Mouse (Mus musculus) heart, embryonic 11.5 days (tissue): Measurements from ENCODE around the gene Zfp280d. TPM values are rescaled to one million over a fixed set of nuclear protein-coding genes. Genes with fewer than 3 reads are reported as not detected.

ENCODE experiments used
- ATAC-seq: fragments of 200-750 bp; cut with Nextera tagmentation; replicated peaks from 2 replicates; pipeline ENCODE4 v1.8.0; 2017; ENCODE audit warnings: moderate library complexity; ENCODE audit not compliant: insufficient number of reproducible peaks, low FRiP score, low TSS enrichment
- H3K27ac ChIP-seq: fragments of 300-500 bp; sonication (generic); 2 replicates; pipeline ENCODE4 v1.5.1; 2014; ENCODE audit warnings: mild to moderate bottlenecking, low read depth, low read length
- H3K27me3 ChIP-seq: fragments of 300-500 bp; sonication (generic); 2 replicates; pipeline ENCODE4 v1.6.1; 2014; ENCODE audit warnings: mild to moderate bottlenecking, low read length, mixed read lengths; ENCODE audit not compliant: control insufficient read depth, insufficient read depth
- H3K36me3 ChIP-seq: fragments of 300-500 bp; sonication (generic); 2 replicates; pipeline ENCODE4 v1.6.1; 2014; ENCODE audit warnings: mild to moderate bottlenecking, low read length, moderate library complexity, mixed read lengths; ENCODE audit not compliant: control insufficient read depth, insufficient read depth
- H3K4me1 ChIP-seq: fragments of 300-500 bp; sonication (generic); 2 replicates; pipeline ENCODE4 v1.6.1; 2014; ENCODE audit warnings: low read length; ENCODE audit not compliant: control insufficient read depth, insufficient read depth
- H3K4me2 ChIP-seq: fragments of 300-500 bp; sonication (generic); 2 replicates; pipeline ENCODE4 v1.6.1; 2014; ENCODE audit warnings: mild to moderate bottlenecking, moderate library complexity
- H3K4me3 ChIP-seq: fragments of 300-500 bp; sonication (generic); 2 replicates; pipeline ENCODE4 v1.5.1; 2014; ENCODE audit warnings: low read depth, low read length
- H3K9ac ChIP-seq: fragments of 300-500 bp; sonication (generic); 2 replicates; pipeline ENCODE4 v1.6.1; 2014; ENCODE audit warnings: mild to moderate bottlenecking, low read depth, low read length, moderate library complexity
- H3K9me3 ChIP-seq: fragments of 300-500 bp; sonication (generic); replicated peaks from 2 replicates; pipeline ENCODE4 v1.6.1; 2016; ENCODE audit warnings: low read length; ENCODE audit not compliant: control insufficient read depth
- WGBS: fragments of 180-500 bp; shearing (Covaris S2); extraction: QIAGEN DNeasy Blood & Tissue Kit; methylation state at CpG from one replicate; pipeline ENCODE4 v1.1.7; 2014; ENCODE audit not compliant: insufficient replicate concordance; 5-methylcytosine and 5-hydroxymethylcytosine counted together
- polyA plus RNA-seq: library from polyadenylated mRNA; unstranded; fragments of >200 nt; fragmentation: Nextera tagmentation; extraction: Ambion mirVana; gene quantifications from 2 replicates; pipeline ENCODE4 v1.2.1, GENCODE M21; 2014

Gene Zfp280d
- 29.8 and 31.1 TPM in 2 replicates for polyA plus RNA-seq

GRCm38 (mm10) chr9:72274677-72275076, at the start of gene Zfp280d:
Zfp280d (plus strand) TSS chr9:72274860.
- H3K4me2 ChIP-seq: peak within 1 kb of the TSS; percentile 73
- H3K36me3 ChIP-seq: no peaks in the 10 kb centered on the region
- no peaks in the 10 kb centered on the region for H3K27me3 ChIP-seq
- H3K4me1 ChIP-seq: peaks cover 6% of the 10 kb centered on the region; the same call in 1 of the 2 replicates
- ATAC-seq: peak; percentile 95
- 1% methylated on average over 46 of the region's 57 CpGs for WGBS
- H3K4me3 ChIP-seq: peak within 1 kb of the TSS; percentile 72
- H3K27ac ChIP-seq: peak within 1 kb of the TSS; percentile 98
- no peaks in the 10 kb centered on the region for H3K9me3 ChIP-seq
- H3K9ac ChIP-seq: peak within 1 kb of the TSS; percentile 99

GRCm38 (mm10) chr9:72226536-72226935, 48.1 kb upstream of the Zfp280d start:
- Histone ChIP-seq H3K4me1 (no peaks in the 10 kb centered on the region), H3K27ac (no peak overlapping the region), H3K4me2 (no peak overlapping the region), H3K4me3 (no peak overlapping the region), H3K27me3 (no peaks in the 10 kb centered on the region), H3K36me3 (no peaks in the 10 kb centered on the region), H3K9ac (no peak overlapping the region), H3K9me3 (0 out of 2 replicates have a peak, but pooled peaks cover 2% of the 10 kb centered on the region)
- 75% methylated on average over 6 of the region's 6 CpGs for WGBS
- no peak for ATAC-seq

GRCm38 (mm10) chr9:72252656-72253055, 22.0 kb upstream of the Zfp280d start:
- H3K27me3 ChIP-seq: no peaks in the 10 kb centered on the region
- 88% methylated on average over 1 of the region's 1 CpGs for WGBS
- no peak overlapping the region for H3K9ac ChIP-seq

DNA sequence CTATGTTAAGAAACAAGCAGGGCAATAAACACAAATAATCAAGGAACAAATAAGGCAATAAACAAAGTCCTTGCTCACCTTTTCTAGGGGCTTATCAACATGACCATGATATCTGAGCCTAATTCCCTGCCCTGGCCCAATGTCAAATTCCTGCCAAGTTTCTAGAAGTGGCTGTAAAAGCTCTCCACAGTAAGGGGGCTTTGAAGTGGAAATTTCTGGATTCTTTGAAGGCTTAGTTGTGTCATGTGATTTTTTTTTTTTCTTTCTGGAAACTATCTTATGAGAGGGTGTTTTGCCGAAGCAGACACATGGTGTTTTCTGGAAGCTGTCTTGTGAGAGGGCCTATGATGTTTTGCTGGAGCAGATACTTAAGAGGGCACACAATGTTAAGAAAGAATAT, 19.4 kb upstream of the Zfp280d start:
- no peak overlapping the region for H3K4me3 ChIP-seq

More at GRCm38 (mm10) chr9:72252656-72253055, 22.0 kb upstream of the Zfp280d start:
- no peaks in the 10 kb centered on the region for H3K4me1 ChIP-seq
- ATAC-seq: no peak
- no peak overlapping the region for H3K4me2 ChIP-seq
- no peaks in the 10 kb centered on the region for H3K36me3 ChIP-seq
- no peak overlapping the region for H3K27ac ChIP-seq
- H3K4me3 ChIP-seq: no peak overlapping the region
- H3K9me3 ChIP-seq: no peaks in the 10 kb centered on the region

GRCm38 (mm10) chr9:72256646-72257045, 18.0 kb upstream of the Zfp280d start:
- Histone ChIP-seq H3K27me3 (no peaks in the 10 kb centered on the region), H3K4me3 (no peak overlapping the region), H3K4me1 (no peaks in the 10 kb centered on the region), H3K4me2 (no peak overlapping the region), H3K9me3 (no peaks in the 10 kb centered on the region), H3K9ac (no peak overlapping the region), H3K36me3 (no peaks in the 10 kb centered on the region), H3K27ac (no peak overlapping the region)
- 75% methylated on average over 3 of the region's 3 CpGs for WGBS
- no peak for ATAC-seq

More for the DNA sequence above, 19.4 kb upstream of the Zfp280d start:
- H3K4me1 ChIP-seq: no peaks in the 10 kb centered on the region
- ATAC-seq: no peak
- no peak overlapping the region for H3K4me2 ChIP-seq
- no peak overlapping the region for H3K27ac ChIP-seq
- H3K9ac ChIP-seq: no peak overlapping the region
- no peaks in the 10 kb centered on the region for H3K27me3 ChIP-seq
- 65% methylated on average over 1 of the region's 1 CpGs for WGBS
- no peaks in the 10 kb centered on the region for H3K36me3 ChIP-seq
- no peaks in the 10 kb centered on the region for H3K9me3 ChIP-seq

GRCm38 (mm10) chr9:72260337-72260736, 14.3 kb upstream of the Zfp280d start:
- no peak for ATAC-seq
- H3K27ac ChIP-seq: no peak overlapping the region
- no peaks in the 10 kb centered on the region for H3K27me3 ChIP-seq
- H3K36me3 ChIP-seq: no peaks in the 10 kb centered on the region
- H3K9me3 ChIP-seq: no peaks in the 10 kb centered on the region
- no peak overlapping the region for H3K9ac ChIP-seq
- no peak overlapping the region for H3K4me2 ChIP-seq
- 35% methylated on average over 6 of the region's 7 CpGs for WGBS
- no peaks in the 10 kb centered on the region for H3K4me1 ChIP-seq
- no peak overlapping the region for H3K4me3 ChIP-seq

- Histone ChIP-seq H3K9me3 (no peaks in the 10 kb centered on the region; the same call in 1 of the 2 replicates), H3K27ac (no peak overlapping the region), H3K4me3 (no peak overlapping the region), H3K4me2 (no peak overlapping the region), H3K36me3 (no peaks in the 10 kb centered on the region), H3K9ac (no peak overlapping the region), H3K4me1 (no peaks in the 10 kb centered on the region), H3K27me3 (no peaks in the 10 kb centered on the region)
- 59% methylated on average over 3 of the region's 3 CpGs for WGBS
- no peak for ATAC-seq
These were observed 9.8 kb upstream of the Zfp280d start for GRCm38 (mm10) chr9:72264859-72265258.

GRCm38 (mm10) chr9:72270146-72270545, 4.5 kb upstream of the Zfp280d start:
- H3K27ac ChIP-seq: no peak overlapping the region
- H3K9me3 ChIP-seq: no peaks in the 10 kb centered on the region; the same call in 1 of the 2 replicates
- H3K4me2 ChIP-seq: no peak overlapping the region
- H3K27me3 ChIP-seq: no peaks in the 10 kb centered on the region
- WGBS: 91% methylated on average over 1 of the region's 1 CpGs
- no peaks in the 10 kb centered on the region for H3K36me3 ChIP-seq
- no peak for ATAC-seq
- H3K4me3 ChIP-seq: no peak overlapping the region
- no peaks in the 10 kb centered on the region for H3K4me1 ChIP-seq
- H3K9ac ChIP-seq: no peak overlapping the region

DNA sequence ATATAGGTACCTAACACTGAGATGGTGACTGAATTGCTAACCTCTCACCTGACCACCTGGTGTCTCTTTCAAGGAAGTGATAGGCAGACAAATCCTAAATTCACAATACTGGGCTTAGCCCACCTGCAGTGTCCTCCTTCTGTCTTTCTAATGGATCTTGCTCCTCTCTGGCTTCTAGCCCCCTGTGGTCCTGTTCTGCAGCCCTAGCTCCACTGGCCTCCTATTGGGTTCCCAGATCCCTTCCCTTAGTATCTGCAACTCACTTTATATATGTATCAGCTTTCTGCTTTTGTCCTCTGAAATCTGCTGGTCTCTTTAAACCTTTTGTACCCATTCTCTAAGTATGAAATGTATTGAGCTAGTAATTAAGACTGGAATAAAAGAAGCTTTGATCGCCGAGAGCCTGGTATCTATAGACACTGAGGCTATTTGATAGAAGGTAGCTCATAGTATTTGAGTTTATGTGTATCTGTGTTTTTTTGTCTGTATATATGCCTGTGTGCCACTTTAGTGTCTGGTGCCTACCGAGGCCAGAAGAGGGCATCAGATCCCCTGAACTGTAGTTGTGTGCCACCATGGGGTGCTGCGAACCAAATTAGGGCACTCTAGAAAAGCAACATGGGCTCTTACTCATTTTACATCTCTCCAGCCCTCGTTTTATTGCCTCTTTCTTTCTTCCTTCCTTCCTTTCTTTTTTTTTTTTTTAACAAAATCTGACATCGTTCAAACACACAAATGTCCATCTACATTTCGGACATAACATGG, 832 bp upstream of the Zfp280d start:
- H3K27me3 ChIP-seq: no peaks in the 10 kb centered on the region
- H3K36me3 ChIP-seq: no peaks in the 10 kb centered on the region
- H3K9me3 ChIP-seq: no peaks in the 10 kb centered on the region; the same call in 1 of the 2 replicates
- ATAC-seq: no peak
- no peak overlapping the region for H3K9ac ChIP-seq
- H3K4me1 ChIP-seq: peaks cover 6% of the 10 kb centered on the region; the same call in 1 of the 2 replicates
- H3K4me3 ChIP-seq: no peak overlapping the region
- no peak overlapping the region for H3K4me2 ChIP-seq
- no peak overlapping the region for H3K27ac ChIP-seq
- 79% methylated on average over 7 of the region's 7 CpGs for WGBS
